Mouse (Mus musculus): ENCODE results near the gene Cyth2. TPM values are rescaled to one million over a fixed set of nuclear protein-coding genes. Genes with fewer than 3 reads are reported as not detected.

The Cyth2 gene
- polyA plus RNA-seq, 1 experiment from 2014 or later: 59.7 TPM

DNA sequence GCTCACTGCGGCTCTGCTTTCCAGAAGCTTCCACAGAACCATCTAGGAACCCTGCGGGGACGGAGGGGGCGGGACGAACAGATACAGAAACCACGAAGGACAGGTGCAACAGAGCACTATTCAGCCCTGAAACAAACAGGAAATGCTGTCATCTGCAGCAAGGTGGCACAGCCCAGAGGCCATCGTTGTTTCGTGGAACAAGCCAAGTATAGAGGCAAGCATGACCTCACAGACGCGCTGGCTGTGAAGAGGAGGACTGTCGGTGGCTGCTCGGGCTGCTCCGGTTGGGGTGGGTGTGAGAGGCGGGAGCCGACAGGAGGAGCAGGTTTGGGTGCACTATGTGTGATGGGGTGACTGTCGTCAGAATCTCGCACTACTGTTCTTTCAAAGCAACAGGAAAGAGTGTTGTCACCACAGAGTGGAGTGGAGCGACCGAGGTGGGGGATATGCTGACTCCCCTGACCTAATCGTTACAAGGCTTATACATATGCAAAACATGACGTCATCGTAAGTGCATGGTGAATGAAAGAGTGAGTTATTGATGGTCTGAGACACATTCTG, 35.2 kb downstream of the Cyth2 start:
- H3K4me2 ChIP-seq (replicated peaks; ENCODE audit: low read depth): 0 out of 2 replicates have a peak overlapping the region, but pooled peaks have one; percentile 20
- H3K36me3 ChIP-seq (ENCODE audit: control insufficient read depth, insufficient read depth, low read length): no peaks in the 10 kb centered on the region
- H3K9ac ChIP-seq (ENCODE audit: low read length): no peak overlapping the region
- H3K4me3 ChIP-seq (ENCODE audit: low read depth, low read length): no peak overlapping the region
- no peaks in the 10 kb centered on the region for H3K27me3 ChIP-seq (ENCODE audit: control insufficient read depth, insufficient read depth, low read length)
- peak; percentile 40; the same call in 1 of the 2 replicates for ATAC-seq (ENCODE audit: low FRiP score, low TSS enrichment)
- peaks cover 4% of the 10 kb centered on the region; the same call in 1 of the 2 replicates for H3K4me1 ChIP-seq (replicated peaks; ENCODE audit: control insufficient read depth, insufficient read depth)
- H3K27ac ChIP-seq (replicated peaks): no peak overlapping the region; the same call in 1 of the 2 replicates
- no peaks in the 10 kb centered on the region for H3K9me3 ChIP-seq (ENCODE audit: control insufficient read depth, low read length)
- 18% methylated on average over 22 of the region's 22 CpGs for WGBS
- no peak for DNase-seq (ENCODE audit: low spot score)
- no peak for TF ChIP-seq EP300 (optimal IDR thresholded peaks at IDR 0.05)
- no peak for TF ChIP-seq CTCF (IDR thresholded peaks at IDR 0.05; ENCODE audit: low read depth)

DNA sequence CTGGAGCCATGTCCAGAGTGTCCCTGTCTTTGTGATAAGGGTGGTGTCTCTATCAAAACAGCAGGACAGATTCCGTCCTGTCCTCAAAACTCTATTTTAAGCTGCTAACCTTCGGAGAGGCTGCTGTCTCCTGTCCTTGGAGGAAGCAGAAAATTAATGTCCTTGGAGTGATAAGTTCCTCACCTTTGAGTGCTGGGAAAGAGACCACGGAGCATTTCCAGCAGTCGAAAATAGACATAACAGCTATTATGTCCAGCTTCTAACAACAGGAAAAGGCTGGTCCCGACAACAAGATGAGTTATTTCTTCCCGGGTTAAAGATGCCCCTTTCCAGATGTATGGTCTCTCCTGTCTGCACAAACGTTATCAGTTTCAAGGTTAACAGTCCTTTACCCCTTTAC, 39.1 kb downstream of the Cyth2 start:
- H3K36me3 ChIP-seq (ENCODE audit: control insufficient read depth, insufficient read depth, low read length): no peaks in the 10 kb centered on the region
- WGBS: 67% methylated on average over 7 of the region's 7 CpGs
- H3K4me3 ChIP-seq (ENCODE audit: low read depth, low read length): no peak overlapping the region
- no peaks in the 10 kb centered on the region for H3K9me3 ChIP-seq (ENCODE audit: control insufficient read depth, low read length)
- no peaks in the 10 kb centered on the region for H3K4me1 ChIP-seq (replicated peaks; ENCODE audit: control insufficient read depth, insufficient read depth)
- DNase-seq (ENCODE audit: low spot score): no peak
- H3K4me2 ChIP-seq (replicated peaks; ENCODE audit: low read depth): no peak overlapping the region
- H3K27me3 ChIP-seq (ENCODE audit: control insufficient read depth, insufficient read depth, low read length): no peaks in the 10 kb centered on the region
- H3K9ac ChIP-seq (ENCODE audit: low read length): no peak overlapping the region
- no peak for TF ChIP-seq EP300 (optimal IDR thresholded peaks at IDR 0.05)
- no peak for TF ChIP-seq CTCF (IDR thresholded peaks at IDR 0.05; ENCODE audit: low read depth)
- ATAC-seq (ENCODE audit: low FRiP score, low TSS enrichment): no peak
- no peak overlapping the region for H3K27ac ChIP-seq (replicated peaks)

DNA sequence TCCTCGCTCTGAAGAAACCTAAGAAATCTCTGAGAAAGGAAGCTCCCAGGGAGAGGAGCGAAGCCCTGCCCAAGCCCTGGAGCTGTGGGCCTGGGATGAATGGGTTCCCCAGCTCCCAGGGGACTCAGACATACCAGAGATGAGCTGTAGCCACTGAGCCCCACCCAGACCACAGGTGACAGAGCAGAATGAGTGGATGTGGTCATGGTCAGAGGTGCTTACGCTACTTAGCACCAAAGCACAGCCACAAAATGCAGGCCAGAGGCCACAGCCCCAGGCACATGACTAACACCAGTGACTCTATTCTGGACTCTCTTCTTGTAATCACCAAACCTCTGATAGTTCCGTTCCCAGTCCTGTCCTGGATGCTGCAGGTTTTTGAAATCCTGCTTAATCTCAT, 43.3 kb downstream of the Cyth2 start:
- 53% methylated on average over 4 of the region's 4 CpGs for WGBS
- TF ChIP-seq EP300 (optimal IDR thresholded peaks at IDR 0.05) (no peak), CTCF (IDR thresholded peaks at IDR 0.05; ENCODE audit: low read depth) (no peak)
- no peak for DNase-seq (ENCODE audit: low spot score)
- no peaks in the 10 kb centered on the region for H3K36me3 ChIP-seq (ENCODE audit: control insufficient read depth, insufficient read depth, low read length)
- H3K9ac ChIP-seq (ENCODE audit: low read length): no peak overlapping the region
- no peak overlapping the region for H3K4me3 ChIP-seq (ENCODE audit: low read depth, low read length)
- no peaks in the 10 kb centered on the region for H3K9me3 ChIP-seq (ENCODE audit: control insufficient read depth, low read length)
- no peak for ATAC-seq (ENCODE audit: low FRiP score, low TSS enrichment)
- 0 out of 2 replicates have a peak overlapping the region, but pooled peaks have one; percentile 13 for H3K27ac ChIP-seq (replicated peaks)
- H3K4me1 ChIP-seq (replicated peaks; ENCODE audit: control insufficient read depth, insufficient read depth): no peaks in the 10 kb centered on the region
- H3K4me2 ChIP-seq (replicated peaks; ENCODE audit: low read depth): no peak overlapping the region
- no peaks in the 10 kb centered on the region for H3K27me3 ChIP-seq (ENCODE audit: control insufficient read depth, insufficient read depth, low read length)

DNA sequence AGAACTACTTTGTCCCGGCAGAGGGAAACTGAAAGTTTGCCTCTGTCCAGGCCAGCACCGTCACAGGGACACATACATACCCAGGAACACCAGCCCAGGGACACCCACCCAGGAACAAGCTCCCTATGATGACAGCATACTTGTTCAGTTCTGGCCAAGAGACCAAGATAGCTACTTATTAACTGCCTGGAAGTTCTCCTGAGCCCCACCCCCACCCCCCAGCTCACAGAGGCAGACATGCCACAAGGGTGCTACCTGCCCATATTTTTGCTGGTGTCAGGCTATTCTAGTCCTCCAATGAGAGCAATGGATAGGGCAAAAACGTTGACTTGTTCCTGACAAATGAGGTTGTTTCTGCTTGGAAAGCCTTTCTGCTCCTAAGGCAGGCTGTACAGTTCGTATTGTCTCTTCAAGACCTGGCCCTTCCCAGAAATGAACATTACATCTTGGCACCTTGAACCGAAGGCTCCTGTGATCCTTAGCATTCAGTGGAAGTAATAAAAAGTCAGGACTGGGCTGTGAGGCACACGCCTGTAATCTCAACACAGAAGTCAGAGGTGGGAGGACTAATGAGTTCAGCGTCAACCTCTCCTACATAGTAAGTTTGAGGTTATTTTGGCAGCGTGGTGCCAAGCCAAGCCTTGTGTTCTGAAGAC, 43.8 kb downstream of the Cyth2 start:
- Histone ChIP-seq H3K9ac (ENCODE audit: low read length) (no peak overlapping the region), H3K27ac (replicated peaks) (peak overlapping the region; percentile 13; the same call in 1 of the 2 replicates), H3K27me3 (ENCODE audit: control insufficient read depth, insufficient read depth, low read length) (no peaks in the 10 kb centered on the region), H3K36me3 (ENCODE audit: control insufficient read depth, insufficient read depth, low read length) (no peaks in the 10 kb centered on the region), H3K4me1 (replicated peaks; ENCODE audit: control insufficient read depth, insufficient read depth) (no peaks in the 10 kb centered on the region), H3K4me3 (ENCODE audit: low read depth, low read length) (no peak overlapping the region), H3K9me3 (ENCODE audit: control insufficient read depth, low read length) (no peaks in the 10 kb centered on the region), H3K4me2 (replicated peaks; ENCODE audit: low read depth) (no peak overlapping the region)
- ATAC-seq (ENCODE audit: low FRiP score, low TSS enrichment) (peak; percentile 29), DNase-seq (ENCODE audit: low spot score) (no peak)
- TF ChIP-seq CTCF (IDR thresholded peaks at IDR 0.05; ENCODE audit: low read depth) (no peak), EP300 (optimal IDR thresholded peaks at IDR 0.05) (no peak)
- 52% methylated on average over 8 of the region's 8 CpGs for WGBS

DNA sequence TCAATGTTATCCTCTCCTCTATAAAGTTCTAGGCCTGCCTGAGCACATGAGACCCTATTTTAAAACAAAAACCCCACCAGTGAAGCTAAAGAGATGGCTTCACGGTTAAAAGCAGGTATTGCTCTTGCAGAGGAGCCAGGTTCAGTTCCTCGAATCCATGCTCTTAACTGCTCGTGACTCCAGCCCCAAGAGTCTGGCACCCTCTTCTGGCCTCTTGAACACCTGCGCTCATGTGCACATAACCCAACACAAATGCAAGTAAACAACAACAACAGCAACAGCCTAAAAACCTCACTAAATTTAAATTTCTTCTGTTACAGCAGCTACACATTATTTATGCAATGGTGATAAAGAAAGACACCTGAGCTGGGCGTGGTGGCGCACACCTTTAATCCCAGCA, 46.9 kb downstream of the Cyth2 start:
- Histone ChIP-seq H3K27me3 (ENCODE audit: control insufficient read depth, insufficient read depth, low read length) (no peaks in the 10 kb centered on the region), H3K36me3 (ENCODE audit: control insufficient read depth, insufficient read depth, low read length) (no peaks in the 10 kb centered on the region), H3K4me3 (ENCODE audit: low read depth, low read length) (no peak overlapping the region), H3K9ac (ENCODE audit: low read length) (no peak overlapping the region), H3K4me2 (replicated peaks; ENCODE audit: low read depth) (no peak overlapping the region), H3K9me3 (ENCODE audit: control insufficient read depth, low read length) (no peaks in the 10 kb centered on the region), H3K4me1 (replicated peaks; ENCODE audit: control insufficient read depth, insufficient read depth) (no peaks in the 10 kb centered on the region), H3K27ac (replicated peaks) (no peak overlapping the region)
- DNase-seq (ENCODE audit: low spot score): no peak
- ATAC-seq (ENCODE audit: low FRiP score, low TSS enrichment): no peak
- whole genome bisulfite sequencing: 89% methylated on average over 6 of the region's 6 CpGs
- TF ChIP-seq EP300 (optimal IDR thresholded peaks at IDR 0.05) (no peak), CTCF (IDR thresholded peaks at IDR 0.05; ENCODE audit: low read depth) (peak; percentile 29; the same call in 1 of the 2 replicates)

DNA sequence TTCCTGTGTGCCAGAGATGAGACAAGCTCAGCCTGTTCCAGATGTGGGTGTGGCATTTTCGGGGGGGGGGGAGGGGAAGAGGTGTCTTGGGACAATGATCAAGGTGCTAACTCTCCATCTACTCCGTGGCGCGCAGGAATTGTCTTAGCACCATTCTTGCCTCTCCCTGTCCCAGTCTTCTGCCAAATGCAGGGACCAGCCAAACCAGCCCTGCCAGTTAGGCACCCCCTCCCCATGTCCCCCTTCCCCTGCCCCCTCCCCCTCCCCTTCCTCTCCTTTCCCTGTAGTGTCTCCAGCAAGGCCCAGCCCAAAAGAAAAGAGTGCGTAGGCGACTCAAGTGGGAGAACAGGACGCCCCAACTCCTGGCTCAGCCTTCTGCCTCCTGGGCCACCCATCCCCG, 47.6 kb downstream of the Cyth2 start:
- DNase-seq (ENCODE audit: low spot score) (no peak), ATAC-seq (ENCODE audit: low FRiP score, low TSS enrichment) (no peak)
- H3K9me3 ChIP-seq (ENCODE audit: control insufficient read depth, low read length): no peaks in the 10 kb centered on the region
- H3K27me3 ChIP-seq (ENCODE audit: control insufficient read depth, insufficient read depth, low read length): no peaks in the 10 kb centered on the region
- H3K9ac ChIP-seq (ENCODE audit: low read length): no peak overlapping the region
- H3K27ac ChIP-seq (replicated peaks): no peak overlapping the region
- no peak overlapping the region for H3K4me3 ChIP-seq (ENCODE audit: low read depth, low read length)
- TF ChIP-seq EP300 (optimal IDR thresholded peaks at IDR 0.05) (no peak), CTCF (IDR thresholded peaks at IDR 0.05; ENCODE audit: low read depth) (no peak)
- WGBS: 41% methylated on average over 6 of the region's 8 CpGs
- H3K36me3 ChIP-seq (ENCODE audit: control insufficient read depth, insufficient read depth, low read length): no peaks in the 10 kb centered on the region
- no peak overlapping the region for H3K4me2 ChIP-seq (replicated peaks; ENCODE audit: low read depth)
- H3K4me1 ChIP-seq (replicated peaks; ENCODE audit: control insufficient read depth, insufficient read depth): no peaks in the 10 kb centered on the region
